Mouse (Mus musculus) kidney, adult 8-10 months (tissue): ENCODE data around the gene Anks3.

Source experiments
- DNase-seq, 2 experiments: peaks; one replicate each; pipeline ENCODE4 v3.0.0; 2022

Anks3 gene

GRCm38 (mm10) chr16:4963797-4964709 lies at the start of gene Anks3:
Gene Anks3 (minus strand): TSS chr16:4964205.
- peak; percentile 99 for DNase-seq

- DNase-seq: peak; percentile 99 to 100
Observed at GRCm38 (mm10) chr16:5013054-5013838, 49.2 kb upstream of the Anks3 start, which contains the start of gene Rogdi. Gene Rogdi (minus strand): TSS chr16:5013553.

GRCm38 (mm10) chr16:5012036-5013005 lies 48.3 kb upstream of the Anks3 start:
- DNase-seq: peak; percentile 60

- no peak for DNase-seq
Observed at GRCm38 (mm10) chr16:5011285-5011684, 47.3 kb upstream of the Anks3 start.

GRCm38 (mm10) chr16:5010371-5010935 lies 46.4 kb upstream of the Anks3 start:
- no peak for DNase-seq

GRCm38 (mm10) chr16:5008076-5008475 lies 44.1 kb upstream of the Anks3 start:
- peak; percentile 70 to 76 for DNase-seq

- peak in 1 of 2 experiments; percentile 28 for DNase-seq
Observed at GRCm38 (mm10) chr16:5007492-5007891, 43.5 kb upstream of the Anks3 start.

- DNase-seq: peak; percentile 87 to 88
Observed at GRCm38 (mm10) chr16:5007067-5007466, 43.1 kb upstream of the Anks3 start, which contains the start of gene Smim22. Gene Smim22 (plus strand): TSS chr16:5007288.

GRCm38 (mm10) chr16:5000611-5001010 lies 36.6 kb upstream of the Anks3 start:
- peak; percentile 74 to 75 for DNase-seq

- DNase-seq: no peak
Observed at GRCm38 (mm10) chr16:4998984-4999383, 35.0 kb upstream of the Anks3 start.

GRCm38 (mm10) chr16:4997553-4997952 lies 33.5 kb upstream of the Anks3 start, which contains the start of gene Sept12:
Gene Sept12 (minus strand): TSS chr16:4997852.
- peak in 1 of 2 experiments; percentile 31 for DNase-seq

- DNase-seq: no peak
Observed at GRCm38 (mm10) chr16:4993276-4993675, 29.3 kb upstream of the Anks3 start.

GRCm38 (mm10) chr16:4984717-4985116 lies 20.7 kb upstream of the Anks3 start:
- DNase-seq: no peak

- DNase-seq: peak; percentile 46 to 52
Observed at GRCm38 (mm10) chr16:4979755-4980380, 15.9 kb upstream of the Anks3 start.

GRCm38 (mm10) chr16:4978275-4979051 lies 14.5 kb upstream of the Anks3 start:
- peak; percentile 30 for DNase-seq

GRCm38 (mm10) chr16:4976180-4976579 lies 12.2 kb upstream of the Anks3 start:
- no peak for DNase-seq

GRCm38 (mm10) chr16:4974521-4974920 lies 10.5 kb upstream of the Anks3 start:
- no peak for DNase-seq

- no peak for DNase-seq
Observed at GRCm38 (mm10) chr16:4971626-4972025, 7.6 kb upstream of the Anks3 start.

GRCm38 (mm10) chr16:4969055-4969843 lies 5.2 kb upstream of the Anks3 start:
- no peak for DNase-seq

GRCm38 (mm10) chr16:4968426-4968825 lies 4.4 kb upstream of the Anks3 start:
- no peak for DNase-seq
